Mouse (Mus musculus) hindbrain, postnatal 0 days (tissue): Measurements from ENCODE around the gene Crct1. TPM values are rescaled to one million over a fixed set of nuclear protein-coding genes. Genes with fewer than 3 reads are reported as not detected.

Source experiments
- ATAC-seq: fragments of 200-750 bp; cut with Nextera tagmentation; 2 replicates; pipeline ENCODE4 v1.8.0; 2017; ENCODE audit warnings: mild to moderate bottlenecking, moderate TSS enrichment, moderate library complexity
- DNase-seq: peaks from one replicate; pipeline ENCODE4 v3.0.0-alpha.2; 2015; ENCODE audit warnings: low spot score
- H3K27ac ChIP-seq: fragments of 300-500 bp; sonication (generic); 2 replicates; pipeline ENCODE4 v1.5.1; 2014; ENCODE audit warnings: mild to moderate bottlenecking
- H3K27me3 ChIP-seq: fragments of 300-500 bp; sonication (generic); 2 replicates; pipeline ENCODE4 v1.6.1; 2014; ENCODE audit warnings: low read length, mixed read lengths; ENCODE audit not compliant: insufficient read depth
- H3K36me3 ChIP-seq: fragments of 300-500 bp; sonication (generic); 2 replicates; pipeline ENCODE4 v1.6.1; 2014; ENCODE audit warnings: low read length, mixed read lengths; ENCODE audit not compliant: insufficient read depth
- H3K4me1 ChIP-seq: fragments of 300-500 bp; sonication (generic); 2 replicates; pipeline ENCODE4 v1.6.1; 2014; ENCODE audit warnings: antibody characterized with exemption, low read length, mixed read lengths; ENCODE audit not compliant: insufficient read depth
- H3K4me2 ChIP-seq: fragments of 300-500 bp; sonication (generic); 2 replicates; pipeline ENCODE4 v1.6.1; 2014; ENCODE audit warnings: low read depth, mild to moderate bottlenecking, low read length, moderate library complexity, mixed read lengths
- H3K4me3 ChIP-seq: fragments of 300-500 bp; sonication (generic); 2 replicates; pipeline ENCODE4 v1.5.1; 2014; ENCODE audit warnings: low read length
- H3K9ac ChIP-seq: fragments of 300-500 bp; sonication (generic); replicated peaks from 2 replicates; pipeline ENCODE4 v1.6.1; 2014; ENCODE audit warnings: mild to moderate bottlenecking, low read length, moderate library complexity, mixed read lengths
- H3K9me3 ChIP-seq: fragments of 300-500 bp; sonication (generic); 2 replicates; pipeline ENCODE4 v1.6.1; 2016; ENCODE audit warnings: low read length, mixed read lengths
- CTCF ChIP-seq: IDR thresholded peaks from 2 replicates; pipeline ENCODE4 v1.5.1; 2016; ENCODE audit warnings: antibody characterized with exemption, control low read depth, low read depth
- WGBS: fragments of 180-500 bp; shearing (Covaris S2); extraction: QIAGEN DNeasy Blood & Tissue Kit; methylation state at CpG from one replicate; pipeline ENCODE4 v1.1.7; 2014; 5-methylcytosine and 5-hydroxymethylcytosine counted together
- polyA plus RNA-seq: library from polyadenylated mRNA; unstranded; fragments of >200 nt; fragmentation: Nextera tagmentation; extraction: Ambion mirVana; gene quantifications from 2 replicates; pipeline ENCODE4 v1.2.1, GENCODE M21; 2015
- total RNA-seq: library from RNA; depleted of rRNA; stranded (reverse); fragments of >200 nt; gene quantifications from 2 replicates; pipeline ENCODE4 v1.2.3, GENCODE M21; 2014; rRNA removed

The Crct1 gene
- total and polyA plus RNA-seq, 2 experiments from 2014 or later: 1.4 to 4.2 TPM

DNA sequence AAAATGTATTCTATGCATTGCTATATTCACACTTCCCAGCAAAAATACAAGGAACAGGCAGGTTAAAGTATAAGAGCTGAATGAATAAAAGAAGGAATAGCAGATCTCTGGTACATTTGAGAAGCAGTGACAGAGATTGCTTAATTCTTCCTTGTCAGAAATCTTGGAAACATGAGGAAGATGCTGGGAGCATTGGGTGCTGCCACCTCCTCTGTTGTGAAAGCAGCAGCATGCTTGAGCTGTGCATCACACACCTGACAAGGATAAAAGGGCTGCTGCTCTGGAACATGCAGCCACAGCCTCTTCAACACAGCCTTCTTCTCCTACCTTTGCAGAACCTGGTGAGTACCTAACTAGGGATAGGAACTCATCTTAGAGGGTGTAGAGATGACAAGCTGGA, 23.6 kb downstream of the Crct1 start, which contains the start of gene Lce3f:
Gene Lce3f, plus strand, starts transcription at position 301 of the 400 bp plus-strand sequence.
- no peak for ATAC-seq
- no peaks in the 10 kb centered on the region for H3K36me3 ChIP-seq
- H3K27me3 ChIP-seq: no peaks in the 10 kb centered on the region
- no peak within 1 kb of the TSS for H3K27ac ChIP-seq
- no peaks in the 10 kb centered on the region for H3K9me3 ChIP-seq
- no peak for TF ChIP-seq CTCF
- no peak within 1 kb of the TSS for H3K9ac ChIP-seq
- H3K4me3 ChIP-seq: no peak within 1 kb of the TSS
- H3K4me1 ChIP-seq: no peaks in the 10 kb centered on the region
- no peak within 1 kb of the TSS for H3K4me2 ChIP-seq
- DNase-seq: no peak

DNA sequence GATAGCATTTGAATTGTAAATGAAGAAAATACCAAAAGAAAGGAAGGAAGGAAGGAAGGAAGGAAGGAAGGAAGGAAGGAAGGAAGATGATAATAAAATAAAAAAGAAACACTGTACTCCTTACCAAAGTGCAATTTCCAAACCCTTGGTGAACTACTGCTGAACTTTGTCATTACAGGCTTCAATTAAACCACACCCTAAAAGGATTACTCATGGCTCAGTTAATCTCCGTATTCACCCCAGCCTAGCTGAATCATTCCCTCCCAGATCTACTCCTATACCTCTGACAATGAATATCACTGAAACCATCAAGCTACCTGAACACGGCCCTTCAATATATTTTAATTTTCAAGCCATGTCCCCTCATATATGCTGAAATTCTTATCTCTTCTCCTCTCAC, 37.0 kb downstream of the Crct1 start:
- no peaks in the 10 kb centered on the region for H3K36me3 ChIP-seq
- DNase-seq (no peak), ATAC-seq (no peak)
- H3K4me1 ChIP-seq: no peaks in the 10 kb centered on the region
- no peaks in the 10 kb centered on the region for H3K9me3 ChIP-seq
- TF ChIP-seq CTCF: no peak
- no peak overlapping the region for H3K27ac ChIP-seq
- H3K27me3 ChIP-seq: no peaks in the 10 kb centered on the region
- no peak overlapping the region for H3K4me3 ChIP-seq
- no peak overlapping the region for H3K9ac ChIP-seq
- no peak overlapping the region for H3K4me2 ChIP-seq
- 75% methylated on average over 2 of the region's 2 CpGs for WGBS

DNA sequence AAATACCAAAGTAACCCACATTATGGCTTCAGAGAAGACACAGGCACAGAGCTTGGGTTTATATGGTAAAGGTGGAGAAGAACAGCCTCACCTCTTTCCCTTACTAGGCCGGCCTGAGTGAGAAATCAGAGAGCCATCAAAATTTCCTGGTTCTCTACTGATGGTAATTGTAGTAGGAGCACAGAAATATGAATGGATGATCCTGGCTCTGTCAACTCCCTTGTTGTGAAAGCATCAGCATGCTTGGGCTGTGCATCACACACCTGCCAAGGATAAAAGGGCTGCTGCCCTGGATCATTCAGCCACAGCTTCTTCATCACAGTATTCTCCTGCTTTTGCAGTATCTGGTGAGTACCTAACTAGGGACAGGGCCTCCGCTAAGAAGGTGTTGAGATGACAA, 48.7 kb downstream of the Crct1 start, which contains the start of gene Lce3e:
Gene Lce3e, plus strand, starts transcription at position 301 of the 400 bp plus-strand sequence.
- Histone ChIP-seq H3K9me3 (no peaks in the 10 kb centered on the region), H3K27ac (no peak within 1 kb of the TSS), H3K27me3 (no peaks in the 10 kb centered on the region), H3K9ac (no peak within 1 kb of the TSS), H3K4me2 (no peak within 1 kb of the TSS), H3K4me1 (no peaks in the 10 kb centered on the region), H3K36me3 (no peaks in the 10 kb centered on the region), H3K4me3 (no peak within 1 kb of the TSS)
- DNase-seq: no peak
- 94% methylated on average over 2 of the region's 2 CpGs for WGBS
- no peak for TF ChIP-seq CTCF
- ATAC-seq: no peak

Other genes starting within 250 kb of the Crct1 start
- gene Lce1i, start 236.8 kb downstream of the Crct1 start, total RNA-seq: not detected in 2 replicates
- gene Lce1i, start 236.8 kb downstream of the Crct1 start, polyA plus RNA-seq: not detected in 2 replicates
- not detected in 2 replicates for gene Lce1j, start 225.2 kb downstream of the Crct1 start, total RNA-seq
- gene Lce1j, start 225.2 kb downstream of the Crct1 start, polyA plus RNA-seq: not detected in 2 replicates
- not detected in 2 replicates for gene Lce1k, start 207.8 kb downstream of the Crct1 start, total RNA-seq
- not detected in 2 replicates for gene Lce1k, start 207.8 kb downstream of the Crct1 start, polyA plus RNA-seq
- not detected in 2 replicates for gene Kprp, start 188.4 kb downstream of the Crct1 start, total RNA-seq
- gene Kprp, start 188.4 kb downstream of the Crct1 start, polyA plus RNA-seq: not detected in 2 replicates
- gene Lce1l, start 164.4 kb downstream of the Crct1 start, total RNA-seq: not detected in 2 replicates
- gene Lce1l, start 164.4 kb downstream of the Crct1 start, polyA plus RNA-seq: not detected in 2 replicates
- not detected in 2 replicates for gene 2310050C09Rik, start 145.5 kb downstream of the Crct1 start, total RNA-seq
- not detected in 2 replicates for gene 2310050C09Rik, start 145.5 kb downstream of the Crct1 start, polyA plus RNA-seq
- gene Lce3a, start 89.5 kb downstream of the Crct1 start, total RNA-seq: not detected in 2 replicates
- not detected in 2 replicates for gene Lce3a, start 89.5 kb downstream of the Crct1 start, polyA plus RNA-seq
- not detected in 2 replicates for gene Lce3b, start 82.7 kb downstream of the Crct1 start, total RNA-seq
- gene Lce3b, start 82.7 kb downstream of the Crct1 start, polyA plus RNA-seq: not detected in 2 replicates
- gene Lce3c, start 71.2 kb downstream of the Crct1 start, total RNA-seq: not detected in 2 replicates
- 0.46 and 1.3 TPM in 2 replicates for gene Lce3c, start 71.2 kb downstream of the Crct1 start, polyA plus RNA-seq
- gene Lce3d, start 58.3 kb downstream of the Crct1 start, total RNA-seq: not detected in 2 replicates
- not detected in 2 replicates for gene Lce3d, start 58.3 kb downstream of the Crct1 start, polyA plus RNA-seq
- not detected in 2 replicates for gene Lce3e, start 48.6 kb downstream of the Crct1 start, total RNA-seq
- not detected in 2 replicates for gene Lce3e, start 48.6 kb downstream of the Crct1 start, polyA plus RNA-seq
- not detected in 2 replicates for gene Lce3f, start 23.5 kb downstream of the Crct1 start, total RNA-seq
- not detected in 2 replicates for gene Lce3f, start 23.5 kb downstream of the Crct1 start, polyA plus RNA-seq
- gene Lce1m, start 3.4 kb upstream of the Crct1 start, total RNA-seq: not detected in 2 replicates
- gene Lce1m, start 3.4 kb upstream of the Crct1 start, polyA plus RNA-seq: not detected in 2 replicates
- not detected in 2 replicates for gene Gm4858, start 53.1 kb upstream of the Crct1 start, total RNA-seq
- gene Gm4858, start 53.1 kb upstream of the Crct1 start, polyA plus RNA-seq: not detected in 2 replicates
- not detected in 2 replicates for gene Crnn, start 129.1 kb upstream of the Crct1 start, total RNA-seq
- gene Crnn, start 129.1 kb upstream of the Crct1 start, polyA plus RNA-seq: not detected in 2 replicates
- 0.05 TPM in 1 of 2 replicates, not detected in the other for gene Flg2, start 181.6 kb upstream of the Crct1 start, total RNA-seq
- not detected in 2 replicates for gene Flg2, start 181.6 kb upstream of the Crct1 start, polyA plus RNA-seq